9 mouse cellular contexts compared by ENCODE assay signal in the genomic region with DNA sequence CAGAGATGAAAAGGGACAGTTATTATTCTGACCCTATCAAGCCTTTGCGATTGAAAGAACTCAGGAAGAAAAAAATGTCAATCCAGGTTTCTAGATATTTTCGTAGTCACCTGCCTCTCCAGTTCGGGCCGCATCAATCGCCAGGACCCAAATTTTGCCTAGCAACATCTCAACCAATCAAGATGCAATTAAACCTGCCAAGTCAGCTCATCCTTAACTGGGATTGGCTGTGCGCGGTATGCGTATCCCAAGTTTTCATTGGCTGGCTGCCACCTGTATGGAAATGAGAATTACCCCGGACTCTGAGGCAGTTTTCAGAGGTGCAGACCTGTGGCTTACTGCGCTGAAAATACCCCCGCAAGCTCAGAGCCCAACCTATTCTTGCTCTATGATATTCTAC. TPM values are rescaled to one million over a fixed set of nuclear protein-coding genes. Genes with fewer than 3 reads are reported as not detected.
DNase-seq lines count a peak whose midpoint lies in the region; ATAC-seq and TF ChIP-seq lines count a peak whose summit lies in the region.
"Had no signal": no experiment of that assay in that cellular context is flagged by ENCODE, and none has a peak within 500 bp of the region (broad histone marks: within the 10 kb centered on the region; RNA-seq: fewer than 3 reads in every experiment).

No protein-coding gene starts in this region.

- peak overlapping the region; percentile 65; the same call in 1 of the 2 replicates for H3K27ac ChIP-seq in forebrain, embryonic 12.5 days
- H3K27ac ChIP-seq in liver, postnatal 0 days (ENCODE audit: low read depth): no peak overlapping the region
- H3K27ac ChIP-seq: macrophage had no signal

- WGBS in forebrain, embryonic 12.5 days: under 1% methylated on average over 11 of the region's 11 CpGs
- WGBS in liver, postnatal 0 days (ENCODE audit: insufficient replicate concordance): 3% methylated on average over 11 of the region's 11 CpGs

- TF ChIP-seq CTCF in brain, embryonic 14.5 days (IDR thresholded peaks at IDR 0.05; ENCODE audit: borderline replicate concordance, extremely low read depth, insufficient read depth, insufficient read length): no peak
- TF ChIP-seq CTCF in liver, postnatal 0 days (IDR thresholded peaks at IDR 0.05; ENCODE audit: low read depth): no peak

- DNase-seq in A20 (ENCODE audit: low read depth, low spot score): peak; percentile 75
- peak; percentile 95 for DNase-seq in brain, embryonic 14.5 days (ENCODE audit: low read depth)
- peak; percentile 65 for DNase-seq in heart, postnatal 4 days
- peak; percentile 79 to 93 for DNase-seq in layer of hippocampus, adult 18-20 months (ENCODE audit: low spot score in 2 of 2)
- DNase-seq in liver, postnatal 0 days: peak; percentile 38
- DNase-seq in ovary, postnatal 36 days (ENCODE audit: low spot score): peak; percentile 34

- peaks cover 89% of the 10 kb centered on the region for H3K27me3 ChIP-seq in forebrain, embryonic 12.5 days
- peaks cover 77% of the 10 kb centered on the region for H3K27me3 ChIP-seq in liver, postnatal 0 days (ENCODE audit: insufficient read depth, low read length)

- no peak for TF ChIP-seq EP300 in liver, postnatal 0 days (IDR thresholded peaks at IDR 0.05; ENCODE audit: low read depth)

- H3K9ac ChIP-seq in forebrain, embryonic 12.5 days: no peak overlapping the region
- no peak overlapping the region for H3K9ac ChIP-seq in liver, postnatal 0 days (replicated peaks)

- no peaks in the 10 kb centered on the region for H3K36me3 ChIP-seq in forebrain, embryonic 12.5 days (replicated peaks)
- no peaks in the 10 kb centered on the region for H3K36me3 ChIP-seq in liver, postnatal 0 days (replicated peaks; ENCODE audit: insufficient read depth, low read length)

- peaks cover 35% of the 10 kb centered on the region for H3K4me1 ChIP-seq in forebrain, embryonic 12.5 days
- H3K4me1 ChIP-seq in liver, postnatal 0 days (ENCODE audit: insufficient read depth): peaks cover 7% of the 10 kb centered on the region; the same call in 1 of the 2 replicates

- no peak for TF ChIP-seq POLR2A in brain, embryonic 14.5 days (IDR thresholded peaks at IDR 0.05; ENCODE audit: borderline replicate concordance, extremely low read depth, insufficient read depth, insufficient read length, poor library complexity, severe bottlenecking)

- H3K4me3 ChIP-seq in forebrain, embryonic 12.5 days (replicated peaks): peak overlapping the region; percentile 43
- H3K4me3 ChIP-seq in liver, postnatal 0 days (ENCODE audit: low read depth, low read length): 0 out of 2 replicates have a peak overlapping the region, but pooled peaks have one; percentile 49

- H3K4me2 ChIP-seq in forebrain, embryonic 12.5 days: peak overlapping the region; percentile 64
- no peak overlapping the region for H3K4me2 ChIP-seq in liver, postnatal 0 days (ENCODE audit: low read depth, low read length)

- peak; percentile 57 for ATAC-seq in forebrain, embryonic 12.5 days (ENCODE audit: low FRiP score)
- peak; percentile 80 for ATAC-seq in liver, postnatal 0 days
- ATAC-seq in inflammation-experienced regulatory T-cells, adult 6 months: no peak

- H3K9me3 ChIP-seq in forebrain, embryonic 12.5 days: no peaks in the 10 kb centered on the region
- H3K9me3 ChIP-seq in liver, postnatal 0 days (ENCODE audit: low read length): no peaks in the 10 kb centered on the region

RNA-seq across cellular contexts. Expression of gene Atp5g2, which starts 21.4 kb away (rescaled TPM):
- 462 and 655 TPM in 2 replicates for polyA plus RNA-seq in brain, embryonic 14.5 days (2012; rRNA removed)
- 67.4 and 67.5 TPM in 2 replicates for polyA plus RNA-seq in forebrain, embryonic 12.5 days (2016; fragmentation: Nextera tagmentation; extraction: Ambion mirVana)
- total RNA-seq in heart, postnatal 4 days (2021): 10 to 100 TPM; 34.9 to 35.2 TPM
- total RNA-seq in layer of hippocampus, adult 18-20 months (2021): 10 to 100 TPM; 14.5 to 15.6 TPM
- polyA plus RNA-seq in liver, postnatal 0 days (2015; fragmentation: Nextera tagmentation; extraction: Ambion mirVana): 49.2 and 53.0 TPM in 2 replicates
- 10 to 100 TPM; 32.4 to 64.3 (median 37.5) TPM for polyA plus RNA-seq in inflammation-experienced regulatory T-cells, adult 6 months (2017; shearing (Covaris generic))

RNA-seq across cellular contexts. Expression of gene Calcoco1, which starts 28.4 kb away (rescaled TPM):
- polyA plus RNA-seq in brain, embryonic 14.5 days (2012; rRNA removed): 46.2 and 48.4 TPM in 2 replicates
- polyA plus RNA-seq in forebrain, embryonic 12.5 days (2016; fragmentation: Nextera tagmentation; extraction: Ambion mirVana): 38.8 and 42.7 TPM in 2 replicates
- 10 to 100 TPM; 65.6 to 71.0 TPM for total RNA-seq in heart, postnatal 4 days (2021)
- 10 to 100 TPM; 86.9 to 92.4 TPM for total RNA-seq in layer of hippocampus, adult 18-20 months (2021)
- polyA plus RNA-seq in liver, postnatal 0 days (2015; fragmentation: Nextera tagmentation; extraction: Ambion mirVana): 11.1 and 14.0 TPM in 2 replicates
- 10 to 100 TPM; 22.0 to 43.9 (median 37.8) TPM for polyA plus RNA-seq in inflammation-experienced regulatory T-cells, adult 6 months (2017; shearing (Covaris generic))

Comparison
In these comparisons a context has a peak if more than half of its experiments do, and no peak if none do; other contexts are left out.
1. DNase-seq: peak in every context shown above with its lines; median percentile 95 in brain, embryonic 14.5 days; 86 in layer of hippocampus, adult 18-20 months; 75 in A20; 65 in heart, postnatal 4 days; 38 in liver, postnatal 0 days; 34 in ovary, postnatal 36 days.